Mouse (Mus musculus): ENCODE measurements around the gene Nob1. TPM values are rescaled to one million over a fixed set of nuclear protein-coding genes. Genes with fewer than 3 reads are reported as not detected.

Nob1 gene
- total RNA-seq (2023; ENCODE audit: inconsistent age), result 43.8 to 46.6 TPM (median 44.2 TPM) in 4 replicates

GRCm38 (mm10) chr8:107424597-107425229, at the start of gene Nob1:
Nob1 (minus strand) TSS chr8:107425051.

DNA sequence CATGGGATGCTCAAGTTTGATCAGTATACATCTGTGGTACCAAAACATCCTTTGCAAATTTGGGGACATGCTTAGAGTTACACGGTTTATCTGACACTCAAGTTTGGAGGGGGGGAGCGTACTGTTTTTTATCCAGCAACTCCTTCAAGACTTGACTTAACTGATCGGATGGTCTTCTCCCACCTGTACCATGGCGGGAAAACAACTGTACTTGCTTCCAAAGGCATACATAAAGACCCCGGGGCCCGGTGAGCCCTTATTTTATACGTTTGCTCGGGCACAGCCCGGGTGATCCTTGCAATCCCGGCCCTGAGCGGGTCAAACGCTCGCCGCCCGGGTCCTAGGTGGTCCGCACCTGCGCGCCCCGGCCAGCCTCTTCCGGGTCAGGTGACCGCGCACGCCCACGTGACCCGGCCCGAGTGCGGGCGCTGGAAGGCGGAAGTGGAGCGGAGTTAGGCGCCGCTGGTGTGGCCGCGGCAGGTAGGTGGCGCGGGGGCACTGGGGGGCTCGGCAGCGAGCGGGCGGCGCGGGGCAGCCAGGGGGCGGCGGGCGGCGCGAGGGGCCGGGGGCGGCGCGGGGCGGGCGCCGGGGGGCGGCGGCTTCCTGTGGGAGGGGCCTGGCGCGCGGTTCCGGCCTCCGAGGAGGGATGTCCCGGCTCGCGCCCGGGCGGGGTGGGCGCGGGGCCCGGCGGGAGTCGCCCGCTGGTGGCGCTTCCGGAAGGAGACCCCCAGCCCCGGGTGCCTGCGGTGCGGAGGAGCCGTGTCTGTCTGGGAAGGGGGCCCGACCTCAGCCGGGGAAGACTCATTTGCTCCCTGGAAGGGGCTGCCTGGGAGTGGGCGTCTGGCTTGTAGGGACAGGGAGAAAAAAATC, 11.3 kb upstream of the Nob1 start, which contains the start of gene Wwp2:
Gene Wwp2, plus strand, starts transcription at position 404 of the 870 bp plus-strand sequence.

DNA sequence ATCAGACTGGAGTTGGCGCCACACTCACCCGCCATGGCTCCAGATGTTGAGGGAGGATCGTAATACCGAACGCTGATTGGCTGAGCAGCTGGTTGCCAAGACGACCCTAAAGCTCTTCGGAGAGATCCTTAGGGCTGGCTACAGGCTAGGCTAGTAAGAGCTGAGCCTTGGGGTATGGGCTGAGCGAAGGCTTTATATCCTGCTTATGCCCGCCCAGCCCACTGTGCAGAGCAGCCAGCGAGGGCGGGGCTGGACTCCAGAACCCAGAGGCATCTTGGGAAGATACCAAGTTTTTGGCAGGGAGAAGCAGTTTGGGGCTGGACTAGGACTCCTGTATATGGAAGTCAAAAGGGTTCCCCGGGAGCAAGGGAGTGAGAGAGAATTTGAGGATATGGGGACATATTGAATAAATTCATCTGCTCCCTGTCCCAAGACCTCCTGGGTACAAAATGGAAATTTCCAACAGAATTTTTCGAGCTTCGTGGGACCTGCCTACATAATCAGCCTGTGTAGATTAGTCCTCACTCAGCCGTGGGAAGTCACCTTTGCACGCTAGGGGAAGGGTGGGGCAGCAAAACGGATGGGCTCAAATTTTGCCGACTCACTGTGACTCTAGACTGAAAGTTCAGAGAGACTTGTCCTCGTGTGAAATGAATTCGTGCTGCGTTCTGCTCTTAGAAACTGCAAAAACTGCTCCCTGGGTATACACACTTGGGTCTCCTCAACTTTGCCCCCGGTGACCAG, 21.6 kb downstream of the Nob1 start, which contains the start of gene Nqo1:
Gene Nqo1, minus strand, starts transcription at position 169 of the 744 bp plus-strand sequence.

Other genes with a start within 250 kb of the Nob1 start
- gene Nfat5, start 131.6 kb downstream of the Nob1 start, total RNA-seq (2023; ENCODE audit: inconsistent age), result 90.5 to 123 TPM (median 109 TPM) in 4 replicates
- not detected in 4 replicates for gene Nqo1, start 21.8 kb downstream of the Nob1 start, total RNA-seq (2023; ENCODE audit: inconsistent age)
- 128 to 142 TPM (median 141 TPM) in 4 replicates for gene Wwp2, start 11.3 kb upstream of the Nob1 start, total RNA-seq (2023; ENCODE audit: inconsistent age)
- gene Psmd7, start 163.4 kb upstream of the Nob1 start, total RNA-seq (2023; ENCODE audit: inconsistent age), result 45.2 to 50.5 TPM (median 48.7 TPM) in 4 replicates

Measured in B cell, adult (primary cell).